In genomic region chr16:31948345-31948774, GRCm38 (mm10) we compare ENCODE assay signal across 8 mouse cellular contexts. TPM values are rescaled to one million over a fixed set of nuclear protein-coding genes. Genes with fewer than 3 reads are reported as not detected.
DNase-seq lines count a peak whose midpoint lies in the region; ATAC-seq and TF ChIP-seq lines count a peak whose summit lies in the region.

Gene 0610012G03Rik (minus strand): TSS chr16:31948494.
Gene Ncbp2 (plus strand): TSS chr16:31948513.

- WGBS in forebrain, embryonic 10.5 days = under 1% methylated on average over 55 of the region's 55 CpGs
- under 1% methylated on average over 54 of the region's 55 CpGs for WGBS in heart, embryonic 15.5 days
- under 1% methylated on average over 55 of the region's 55 CpGs for WGBS in liver, embryonic 14.5 days (ENCODE audit: insufficient replicate concordance)
- WGBS in neural tube, embryonic 11.5 days = 0% methylated on average over 55 of the region's 55 CpGs
- under 1% methylated on average over 55 of the region's 55 CpGs for WGBS in stomach, postnatal 0 days

- peaks cover 49% of the 10 kb centered on the region for H3K4me1 ChIP-seq in forebrain, embryonic 10.5 days
- peaks cover 38% of the 10 kb centered on the region for H3K4me1 ChIP-seq in heart, embryonic 15.5 days (replicated peaks)
- H3K4me1 ChIP-seq in liver, embryonic 14.5 days (replicated peaks; ENCODE audit: control insufficient read depth in 2 of 2, insufficient read depth in 2 of 2, low read length in 1 of 2) = peaks cover 2 to 15% of the 10 kb centered on the region in 2 experiments
- H3K4me1 ChIP-seq in neural tube, embryonic 11.5 days (ENCODE audit: control insufficient read depth, insufficient read depth, low read length) = peaks cover 12% of the 10 kb centered on the region
- H3K4me1 ChIP-seq in stomach, postnatal 0 days (replicated peaks; ENCODE audit: control insufficient read depth, insufficient read depth) = no peaks in the 10 kb centered on the region; the same call in 1 of the 2 replicates

- peak within 1 kb of the TSS; percentile 88 for H3K4me3 ChIP-seq in forebrain, embryonic 10.5 days
- peak within 1 kb of the TSS; percentile 79 for H3K4me3 ChIP-seq in heart, embryonic 15.5 days
- peak within 1 kb of the TSS; percentile 70 to 95 for H3K4me3 ChIP-seq in liver, embryonic 14.5 days (ENCODE audit: insufficient read depth in 1 of 2, low read depth in 2 of 2, low read length in 2 of 2)
- H3K4me3 ChIP-seq in neural tube, embryonic 11.5 days (ENCODE audit: low read depth, low read length) = peak within 1 kb of the TSS; percentile 90
- H3K4me3 ChIP-seq in stomach, postnatal 0 days (ENCODE audit: low read depth, low read length) = peak within 1 kb of the TSS; percentile 92

- H3K9me3 ChIP-seq in forebrain, embryonic 10.5 days = no peaks in the 10 kb centered on the region
- H3K9me3 ChIP-seq in heart, embryonic 15.5 days (replicated peaks) = no peaks in the 10 kb centered on the region
- H3K9me3 ChIP-seq in liver, embryonic 14.5 days (ENCODE audit: control insufficient read depth, low read length) = no peaks in the 10 kb centered on the region
- no peaks in the 10 kb centered on the region for H3K9me3 ChIP-seq in neural tube, embryonic 11.5 days (ENCODE audit: control insufficient read depth, low read length)
- no peaks in the 10 kb centered on the region for H3K9me3 ChIP-seq in stomach, postnatal 0 days (ENCODE audit: control insufficient read depth, low read length)

- TF ChIP-seq CTCF in liver, embryonic 14.5 days (IDR thresholded peaks at IDR 0.05; ENCODE audit: low read depth) = no peak
- peak; percentile 23; the same call in 1 of the 2 replicates for TF ChIP-seq CTCF in stomach, postnatal 0 days (IDR thresholded peaks at IDR 0.05; ENCODE audit: low read depth)

- DNase-seq in c-Kit-negative CD71-positive TER-119-positive erythroid progenitor cells, embryonic 14.5 days (ENCODE audit: low read depth, low spot score) = peak; percentile 85
- peak; percentile 97 for DNase-seq in forebrain, embryonic 10.5 days (ENCODE audit: extremely low spot score, low spot score)
- DNase-seq in kidney, postnatal 25 days = peak; percentile 98
- DNase-seq in liver, embryonic 14.5 days (ENCODE audit: low read depth in 3 of 3, low spot score in 3 of 3) = peak; percentile 83 to 87 (median 85)
- peak; percentile 97 for DNase-seq in neural tube, embryonic 11.5 days (ENCODE audit: low spot score)
- peak; percentile 97 for DNase-seq in stomach, postnatal 0 days (ENCODE audit: low spot score)

- no peak for TF ChIP-seq EP300 in liver, embryonic 14.5 days (IDR thresholded peaks at IDR 0.05; ENCODE audit: low read depth)
- TF ChIP-seq EP300 in stomach, postnatal 0 days (optimal IDR thresholded peaks at IDR 0.05) = no peak

- peaks cover 53% of the 10 kb centered on the region for H3K36me3 ChIP-seq in forebrain, embryonic 10.5 days (replicated peaks)
- H3K36me3 ChIP-seq in heart, embryonic 15.5 days = no peaks in the 10 kb centered on the region
- H3K36me3 ChIP-seq in liver, embryonic 14.5 days (replicated peaks; ENCODE audit: control insufficient read depth, insufficient read depth, low read depth) = no peaks in the 10 kb centered on the region
- no peaks in the 10 kb centered on the region for H3K36me3 ChIP-seq in neural tube, embryonic 11.5 days (ENCODE audit: control insufficient read depth, insufficient read depth, low read length)
- no peaks in the 10 kb centered on the region; the same call in 1 of the 2 replicates for H3K36me3 ChIP-seq in stomach, postnatal 0 days (ENCODE audit: control insufficient read depth, insufficient read depth, low read length)

- H3K27ac ChIP-seq in forebrain, embryonic 10.5 days = peak within 1 kb of the TSS; percentile 92
- peak within 1 kb of the TSS; percentile 96 for H3K27ac ChIP-seq in heart, embryonic 15.5 days
- peak within 1 kb of the TSS; percentile 11 for H3K27ac ChIP-seq in liver, embryonic 14.5 days
- H3K27ac ChIP-seq in neural tube, embryonic 11.5 days (ENCODE audit: low read depth, low read length) = peak within 1 kb of the TSS; percentile 87
- peak within 1 kb of the TSS; percentile 95 for H3K27ac ChIP-seq in stomach, postnatal 0 days (replicated peaks)

- H3K27me3 ChIP-seq in forebrain, embryonic 10.5 days (ENCODE audit: poor library complexity, severe bottlenecking) = no peaks in the 10 kb centered on the region
- no peaks in the 10 kb centered on the region for H3K27me3 ChIP-seq in heart, embryonic 15.5 days
- H3K27me3 ChIP-seq in liver, embryonic 14.5 days (ENCODE audit: control insufficient read depth, insufficient read depth, low read length) = no peaks in the 10 kb centered on the region
- no peaks in the 10 kb centered on the region for H3K27me3 ChIP-seq in neural tube, embryonic 11.5 days (ENCODE audit: control insufficient read depth, insufficient read depth, low read length)
- H3K27me3 ChIP-seq in stomach, postnatal 0 days (ENCODE audit: control insufficient read depth, insufficient read depth, low read length) = no peaks in the 10 kb centered on the region

- H3K9ac ChIP-seq in heart, embryonic 15.5 days = peak within 1 kb of the TSS; percentile 91
- H3K9ac ChIP-seq in liver, embryonic 14.5 days (replicated peaks) = peak within 1 kb of the TSS; percentile 92
- peak within 1 kb of the TSS; percentile 87 for H3K9ac ChIP-seq in neural tube, embryonic 11.5 days (ENCODE audit: low read length)
- H3K9ac ChIP-seq in stomach, postnatal 0 days (ENCODE audit: low read length) = peak within 1 kb of the TSS; percentile 95

- ATAC-seq in CD4-positive, CD25-positive, alpha-beta regulatory T cell, adult 4 months = peak; percentile 87
- ATAC-seq in heart, embryonic 15.5 days (replicated peaks; ENCODE audit: insufficient number of reproducible peaks, insufficient read depth, low FRiP score, low read depth) = peak; percentile 88
- peak; percentile 88 for ATAC-seq in liver, embryonic 14.5 days (ENCODE audit: insufficient read depth)
- ATAC-seq in neural tube, embryonic 11.5 days (ENCODE audit: insufficient read depth, low FRiP score, low TSS enrichment) = peak; percentile 91
- ATAC-seq in stomach, postnatal 0 days (ENCODE audit: low FRiP score, low TSS enrichment) = peak; percentile 93

- peak within 1 kb of the TSS; percentile 66 for H3K4me2 ChIP-seq in heart, embryonic 15.5 days
- H3K4me2 ChIP-seq in liver, embryonic 14.5 days (ENCODE audit: low read depth) = peak within 1 kb of the TSS; percentile 96
- H3K4me2 ChIP-seq in neural tube, embryonic 11.5 days (ENCODE audit: low read depth) = peak within 1 kb of the TSS; percentile 86
- peak within 1 kb of the TSS; percentile 62 for H3K4me2 ChIP-seq in stomach, postnatal 0 days (replicated peaks; ENCODE audit: low read depth)

RNA-seq across cellular contexts. Expression of gene 0610012G03Rik, which starts in this region (rescaled TPM):
- 1 to 10 TPM; 1.3 to 2.6 TPM for polyA plus RNA-seq in CD4-positive, CD25-positive, alpha-beta regulatory T cell, adult 4 months (2017; shearing (Covaris generic))
- polyA plus RNA-seq in forebrain, embryonic 10.5 days (2016; fragmentation: Nextera tagmentation; extraction: Ambion mirVana) = 88.1 and 91.8 TPM in 2 replicates
- 104 and 106 TPM in 2 replicates for polyA plus RNA-seq in heart, embryonic 15.5 days (2015; fragmentation: Nextera tagmentation; extraction: Ambion mirVana)
- polyA plus RNA-seq in liver, embryonic 14.5 days (2012; rRNA removed) = 21.5 and 23.2 TPM in 2 replicates
- 42.3 and 45.3 TPM in 2 replicates for polyA plus RNA-seq in liver, embryonic 14.5 days (2014; fragmentation: Nextera tagmentation; extraction: Ambion mirVana)
- 81.0 and 87.9 TPM in 2 replicates for polyA plus RNA-seq in neural tube, embryonic 11.5 days (2014; fragmentation: Nextera tagmentation; extraction: Ambion mirVana)
- polyA plus RNA-seq in stomach, postnatal 0 days (2015; fragmentation: Nextera tagmentation; extraction: Ambion mirVana) = 109 and 112 TPM in 2 replicates

RNA-seq across cellular contexts. Expression of gene Ncbp2, which starts in this region (rescaled TPM):
- polyA plus RNA-seq in CD4-positive, CD25-positive, alpha-beta regulatory T cell, adult 4 months (2017; shearing (Covaris generic)) = 10 to 100 TPM; 35.0 to 38.4 TPM
- 143 and 146 TPM in 2 replicates for polyA plus RNA-seq in forebrain, embryonic 10.5 days (2016; fragmentation: Nextera tagmentation; extraction: Ambion mirVana)
- polyA plus RNA-seq in heart, embryonic 15.5 days (2015; fragmentation: Nextera tagmentation; extraction: Ambion mirVana) = 65.8 and 66.4 TPM in 2 replicates
- polyA plus RNA-seq in liver, embryonic 14.5 days (2012; rRNA removed) = 10.7 and 25.1 TPM in 2 replicates
- polyA plus RNA-seq in liver, embryonic 14.5 days (2014; fragmentation: Nextera tagmentation; extraction: Ambion mirVana) = 29.0 and 31.5 TPM in 2 replicates
- polyA plus RNA-seq in neural tube, embryonic 11.5 days (2014; fragmentation: Nextera tagmentation; extraction: Ambion mirVana) = 139 and 145 TPM in 2 replicates
- polyA plus RNA-seq in stomach, postnatal 0 days (2015; fragmentation: Nextera tagmentation; extraction: Ambion mirVana) = 50.9 and 52.3 TPM in 2 replicates

Comparison
In these comparisons a context has a peak if more than half of its experiments do, and no peak if none do; other contexts are left out.
1. Peak in every context shown above with its lines: DNase-seq, ATAC-seq, H3K4me3 ChIP-seq and H3K27ac ChIP-seq.
2. RNA of gene 0610012G03Rik (polyA plus RNA-seq): 109 to 112 TPM in stomach, postnatal 0 days, 104 to 106 TPM in heart, embryonic 15.5 days, 88.1 to 91.8 TPM in forebrain, embryonic 10.5 days, 81.0 to 87.9 TPM in neural tube, embryonic 11.5 days and 21.5 to 45.3 TPM in liver, embryonic 14.5 days; 1.3 to 2.6 TPM in CD4-positive, CD25-positive, alpha-beta regulatory T cell, adult 4 months; every median in the first group is over 4 times any median in the second.
3. H3K27ac ChIP-seq: peak in every context shown above with its lines; median percentile 96 in heart, embryonic 15.5 days; 95 in stomach, postnatal 0 days; 92 in forebrain, embryonic 10.5 days; 87 in neural tube, embryonic 11.5 days; 11 in liver, embryonic 14.5 days.